Mouse (Mus musculus) adrenal gland (tissue): ENCODE results near the gene Ikzf3.

Experiments used
- intact Hi-C: fragments of 180-260 bp; cut with DNase I; formaldehyde crosslinking; loops from one replicate; pipeline ENCODE4 v1.15.1; 2025

The Ikzf3 gene

GRCm38 (mm10) chr11:98475630-98476433, 70.0 kb downstream of the Ikzf3 start:
- intact Hi-C loops = no loop called here

- intact Hi-C loops = no loop called here
These were observed 70.9 kb downstream of the Ikzf3 start for GRCm38 (mm10) chr11:98474967-98475366.

GRCm38 (mm10) chr11:98473916-98474479, 71.8 kb downstream of the Ikzf3 start:
- intact Hi-C loops = no loop called here

GRCm38 (mm10) chr11:98472696-98473095, 73.1 kb downstream of the Ikzf3 start:
- intact Hi-C loops = no loop called here

GRCm38 (mm10) chr11:98470795-98471194, 75.0 kb downstream of the Ikzf3 start:
- intact Hi-C loops = no loop called here

GRCm38 (mm10) chr11:98469761-98470714, 75.8 kb downstream of the Ikzf3 start:
- intact Hi-C loops = no loop called here

- intact Hi-C loops = no loop called here
These were observed 81.3 kb downstream of the Ikzf3 start for GRCm38 (mm10) chr11:98464516-98464915.

GRCm38 (mm10) chr11:98463911-98464310, 81.9 kb downstream of the Ikzf3 start:
- intact Hi-C loops = no loop called here

GRCm38 (mm10) chr11:98462255-98462654, 83.6 kb downstream of the Ikzf3 start:
- intact Hi-C loops = no loop called here

- intact Hi-C loops = no loop called here
These were observed 84.6 kb downstream of the Ikzf3 start for GRCm38 (mm10) chr11:98461109-98461720.

GRCm38 (mm10) chr11:98459860-98460259, 86.0 kb downstream of the Ikzf3 start:
- intact Hi-C loops = no loop called here

GRCm38 (mm10) chr11:98459071-98459741, 86.6 kb downstream of the Ikzf3 start:
- intact Hi-C loops = no loop called here

- intact Hi-C loops = no loop called here
These were observed 87.5 kb downstream of the Ikzf3 start for GRCm38 (mm10) chr11:98458121-98458990.

- intact Hi-C loops = no loop called here
These were observed 88.3 kb downstream of the Ikzf3 start for GRCm38 (mm10) chr11:98457367-98458120.

GRCm38 (mm10) chr11:98456945-98457344, 88.9 kb downstream of the Ikzf3 start:
- intact Hi-C loops = no loop called here

- intact Hi-C loops = no loop called here
These were observed 89.3 kb downstream of the Ikzf3 start for GRCm38 (mm10) chr11:98456545-98456944.

- intact Hi-C loops = no loop called here
These were observed 90.3 kb downstream of the Ikzf3 start for GRCm38 (mm10) chr11:98455484-98455883.

- intact Hi-C loops = no loop called here
These were observed 95.7 kb downstream of the Ikzf3 start for GRCm38 (mm10) chr11:98449921-98450771.
